Mouse (Mus musculus) cerebellum, adult (tissue): ENCODE results near the gene Rai14.

Source experiments
- ATAC-seq: cut with Nextera tagmentation; 2 replicates; pipeline ENCODE4 v1.9.2; 2017; ENCODE audit warnings: mild to moderate bottlenecking, moderate library complexity, mixed read lengths; ENCODE audit not compliant: insufficient number of reproducible peaks, low FRiP score, low TSS enrichment

Gene Rai14

DNA sequence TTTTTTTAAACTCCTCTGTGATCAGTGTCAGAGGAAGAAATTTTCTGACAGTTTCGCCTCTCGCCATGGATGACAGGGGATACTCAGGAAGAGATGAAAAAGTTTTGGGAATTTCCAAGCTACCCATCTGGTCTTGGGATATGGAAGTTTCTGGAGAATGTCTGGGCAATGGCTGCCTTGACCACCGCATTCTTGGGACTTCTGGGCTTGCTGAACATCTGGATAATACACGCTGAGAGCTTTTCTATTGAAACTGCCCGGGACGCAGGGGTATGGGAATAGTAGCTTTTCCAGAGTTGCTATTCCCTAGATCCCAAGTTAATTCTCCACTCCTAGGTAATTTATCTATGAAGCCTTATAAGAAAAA, 85.5 kb downstream of the Rai14 start:
- no peak for ATAC-seq

DNA sequence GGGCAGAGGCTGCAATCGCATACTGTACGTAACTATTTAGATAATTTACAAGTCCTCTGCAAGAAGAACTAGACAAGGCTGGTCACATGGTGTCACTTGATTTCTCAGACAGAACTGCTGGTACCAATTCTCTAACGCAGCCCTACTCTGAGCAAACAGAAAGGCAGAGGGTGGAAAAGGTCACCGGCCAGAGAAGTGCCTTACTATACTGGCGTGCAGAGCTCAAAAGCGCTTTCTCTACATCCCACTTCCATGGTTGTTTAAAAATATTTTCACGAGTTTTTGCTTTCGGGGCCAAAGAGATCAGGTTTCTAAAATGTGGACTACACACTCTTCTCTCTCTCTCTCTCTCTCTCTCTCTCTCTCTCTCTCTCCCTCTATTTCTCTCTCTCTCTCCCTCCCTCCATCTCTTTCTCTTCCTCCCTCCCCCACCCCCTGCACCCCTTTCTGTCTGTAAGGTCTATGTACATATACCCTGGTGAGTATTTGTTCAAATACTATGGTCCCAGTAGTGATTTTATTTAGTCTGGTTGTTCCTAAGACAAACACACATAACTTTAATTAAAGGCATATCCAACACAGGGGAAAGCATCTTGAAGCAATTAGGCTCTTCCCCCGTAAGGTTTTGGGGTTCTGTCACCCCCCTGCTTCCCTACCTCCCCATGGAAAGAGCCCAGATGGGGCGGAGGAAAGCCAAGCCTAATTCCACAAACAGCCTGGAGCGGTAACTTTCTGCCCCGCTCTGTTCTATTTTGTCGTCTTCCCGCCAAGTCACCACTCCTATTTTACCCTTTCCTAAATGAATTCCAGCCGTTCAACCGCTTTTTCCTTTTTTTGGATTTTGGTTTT, 86.1 kb downstream of the Rai14 start:
- ATAC-seq, result no peak

DNA sequence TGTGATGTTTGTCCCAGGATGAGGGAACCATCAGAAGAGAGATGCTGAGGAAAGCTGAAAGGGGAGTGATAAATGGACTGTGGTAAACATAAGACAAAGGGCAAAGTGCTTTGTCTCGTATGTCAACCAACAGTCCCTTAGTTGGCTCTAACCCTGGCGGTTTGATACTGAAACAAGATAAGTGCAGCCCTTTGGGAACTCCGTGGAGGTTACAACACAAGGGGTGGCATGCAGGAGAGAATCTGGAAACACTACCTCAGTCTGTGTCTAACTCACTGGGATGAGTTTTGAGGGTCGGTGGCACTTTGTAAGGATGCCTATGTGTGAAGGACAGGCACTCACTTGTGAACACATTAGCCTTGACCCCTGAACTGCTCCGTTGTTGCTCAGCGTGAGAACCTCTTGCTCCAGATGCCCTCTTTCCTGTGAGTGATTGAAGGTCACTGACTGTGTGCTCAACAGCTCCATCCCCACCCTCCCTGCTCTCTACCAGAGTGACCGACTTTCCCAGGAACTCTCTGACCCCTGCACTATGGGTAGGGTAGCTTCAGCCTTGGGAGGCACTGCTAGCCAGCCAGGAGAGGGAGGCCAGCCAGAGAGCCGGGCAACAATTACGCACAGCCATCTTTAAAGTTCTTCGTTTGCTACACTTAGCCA, 90.7 kb downstream of the Rai14 start:
- ATAC-seq, result no peak

DNA sequence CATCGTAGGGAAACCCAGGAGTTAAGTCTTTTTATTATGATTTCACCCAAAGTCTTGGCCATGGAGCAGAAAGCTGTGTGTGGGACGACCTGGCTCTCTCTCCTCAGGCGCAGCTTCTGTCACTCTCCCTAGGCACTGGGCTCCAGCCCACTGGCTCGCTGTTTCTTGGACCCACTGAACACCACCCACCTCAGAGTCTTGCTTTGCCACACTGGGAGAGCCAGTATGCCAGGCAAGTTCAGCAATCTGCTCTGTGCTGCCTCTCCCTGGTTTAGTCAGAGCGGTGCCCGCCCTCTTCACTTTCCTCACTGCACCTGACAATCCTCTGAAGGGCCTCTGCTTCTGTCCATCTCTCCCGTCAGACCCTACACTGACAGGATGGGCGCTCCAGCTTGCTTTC, 93.2 kb downstream of the Rai14 start:
- no peak for ATAC-seq

DNA sequence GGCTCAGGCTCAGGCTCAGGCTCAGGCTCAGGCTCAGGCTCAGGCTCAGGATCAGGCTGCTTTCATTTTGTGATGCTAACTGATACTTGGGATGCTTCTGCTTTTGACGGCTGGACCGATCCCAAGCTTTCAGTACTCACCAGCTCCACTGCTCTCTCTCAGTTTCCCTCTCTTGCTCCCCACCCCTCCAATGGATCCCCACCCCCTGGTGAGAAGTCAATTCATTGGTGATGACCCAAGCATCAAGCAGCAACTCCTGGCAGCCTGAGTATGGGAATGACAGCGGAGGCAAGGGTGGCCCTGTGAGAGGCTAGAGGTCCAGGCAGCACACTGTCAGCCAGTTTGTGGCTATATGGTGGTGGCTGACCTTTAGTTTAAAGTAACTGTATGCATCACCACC, 94.7 kb downstream of the Rai14 start:
- ATAC-seq, result no peak

DNA sequence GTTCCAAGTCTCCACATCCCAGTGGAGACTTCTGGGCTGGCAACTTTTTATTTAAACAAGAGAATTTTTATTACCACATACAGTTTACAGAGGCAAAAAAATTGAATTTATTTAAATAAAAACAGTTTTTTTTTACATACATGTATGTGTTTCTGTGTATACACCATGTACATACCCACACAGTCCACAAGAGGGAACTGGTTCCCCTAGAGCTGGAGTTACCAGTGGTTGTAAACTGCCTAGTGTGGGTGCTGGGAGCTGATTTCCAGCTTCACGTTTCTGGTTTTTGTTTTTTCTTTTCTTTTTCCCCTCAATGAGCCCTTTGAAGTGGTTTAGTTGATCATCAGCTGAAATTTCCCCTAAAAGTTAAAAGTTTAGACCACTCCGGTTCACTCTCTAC, 96.1 kb downstream of the Rai14 start:
- no peak for ATAC-seq

DNA sequence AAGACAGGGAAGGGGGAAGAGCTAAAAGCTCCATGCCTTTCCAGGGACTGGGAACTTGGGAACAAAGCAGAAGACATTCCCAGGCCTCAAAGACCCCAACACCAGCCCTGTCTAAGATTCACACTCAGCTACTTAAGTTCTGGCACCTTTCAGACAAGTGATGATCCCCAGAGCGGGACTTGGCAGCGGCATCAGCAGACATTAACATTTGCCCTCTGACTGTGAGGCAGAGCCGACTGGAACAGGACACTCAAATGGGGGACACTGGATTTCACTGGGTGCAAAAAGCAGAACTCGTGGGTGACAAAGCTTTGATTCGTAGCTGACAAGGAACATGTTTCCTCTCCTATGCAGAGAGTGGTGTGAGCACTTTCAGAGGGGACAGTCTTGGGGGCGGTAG, 98.4 kb downstream of the Rai14 start:
- no peak for ATAC-seq

DNA sequence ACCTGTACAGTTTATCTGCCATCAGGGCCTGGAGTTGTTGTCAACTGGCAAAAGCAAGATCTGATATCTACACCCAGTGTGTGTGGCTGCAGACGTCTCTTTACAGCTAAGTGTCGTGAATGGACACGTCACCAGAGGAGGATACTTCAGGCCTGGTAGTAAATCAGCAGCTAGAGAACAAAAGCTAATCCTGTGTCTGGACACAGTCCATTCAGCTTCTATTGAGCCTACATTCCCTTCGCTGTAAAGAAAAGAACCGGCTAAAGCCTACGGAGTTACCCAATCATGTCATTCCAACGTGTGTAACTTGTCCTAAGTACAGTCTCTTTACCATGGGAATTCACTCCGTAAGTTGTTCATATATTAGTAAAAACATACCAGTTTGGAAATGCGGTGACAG, 103.4 kb downstream of the Rai14 start:
- no peak for ATAC-seq

DNA sequence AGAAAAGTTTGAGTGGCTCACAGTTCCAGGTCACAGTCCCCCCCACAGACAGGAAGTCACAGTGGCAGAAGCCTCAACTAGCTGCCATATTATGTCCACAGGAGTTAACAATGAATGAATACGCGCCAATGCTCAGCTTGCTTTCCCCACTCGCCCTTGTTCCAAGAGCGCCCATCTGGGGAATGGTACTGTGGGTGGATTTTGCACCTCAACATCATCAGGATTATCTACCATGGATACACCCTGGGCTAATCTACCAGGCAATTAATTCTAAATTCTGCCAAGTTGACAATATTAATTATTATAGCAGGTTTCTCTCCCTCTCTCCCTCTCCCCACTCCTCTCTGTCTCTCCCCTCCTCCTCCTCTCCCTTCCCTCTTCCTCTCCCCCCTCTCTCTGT, 105.3 kb downstream of the Rai14 start:
- no peak for ATAC-seq

DNA sequence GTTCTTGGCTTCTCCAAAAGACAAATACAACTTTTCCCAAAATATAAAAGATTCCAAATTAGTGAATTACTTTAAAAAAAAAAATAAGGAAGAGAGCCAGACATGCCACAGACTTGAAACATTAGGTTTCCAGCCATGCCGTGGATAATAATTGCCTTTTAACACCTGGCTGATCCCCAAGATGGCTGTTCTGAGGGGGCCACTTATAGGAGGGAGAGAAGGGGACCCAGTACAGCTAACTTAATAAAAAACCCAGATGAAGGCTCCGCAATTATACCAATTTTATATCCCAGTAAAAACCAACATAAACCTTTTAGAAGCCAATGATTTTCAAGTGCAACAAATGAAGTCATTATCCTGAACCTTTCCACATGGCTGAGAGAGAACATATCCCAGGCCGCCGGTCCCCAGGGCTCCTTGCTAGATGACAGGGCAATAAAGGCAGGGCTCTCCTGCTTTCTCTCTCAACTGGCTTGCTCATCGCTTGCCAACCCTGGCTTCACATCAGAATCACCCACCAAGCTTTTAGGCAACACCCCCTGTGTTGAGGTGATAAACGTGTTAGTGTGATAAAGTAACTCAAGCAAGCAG, 105.8 kb downstream of the Rai14 start:
- ATAC-seq, result no peak

DNA sequence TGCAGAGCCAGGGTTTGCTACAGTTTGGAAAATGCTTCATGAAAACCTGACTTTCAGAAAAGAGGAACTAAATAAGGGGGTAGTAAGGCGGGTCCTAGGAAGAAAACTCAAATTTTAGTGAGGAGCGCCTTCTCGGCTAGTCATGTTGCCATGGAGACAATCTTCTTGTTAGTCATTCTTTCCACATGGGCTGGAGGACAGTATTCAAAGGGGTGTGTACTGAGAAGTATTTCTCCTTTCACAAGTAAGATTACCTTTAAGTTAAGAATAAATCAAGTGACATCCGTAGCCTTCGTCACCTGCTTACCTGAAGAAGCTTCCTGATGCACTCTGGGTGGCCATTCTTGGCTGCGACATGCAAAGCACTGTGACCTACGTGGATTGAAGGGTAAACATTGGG, 115.0 kb downstream of the Rai14 start:
- no peak for ATAC-seq

DNA sequence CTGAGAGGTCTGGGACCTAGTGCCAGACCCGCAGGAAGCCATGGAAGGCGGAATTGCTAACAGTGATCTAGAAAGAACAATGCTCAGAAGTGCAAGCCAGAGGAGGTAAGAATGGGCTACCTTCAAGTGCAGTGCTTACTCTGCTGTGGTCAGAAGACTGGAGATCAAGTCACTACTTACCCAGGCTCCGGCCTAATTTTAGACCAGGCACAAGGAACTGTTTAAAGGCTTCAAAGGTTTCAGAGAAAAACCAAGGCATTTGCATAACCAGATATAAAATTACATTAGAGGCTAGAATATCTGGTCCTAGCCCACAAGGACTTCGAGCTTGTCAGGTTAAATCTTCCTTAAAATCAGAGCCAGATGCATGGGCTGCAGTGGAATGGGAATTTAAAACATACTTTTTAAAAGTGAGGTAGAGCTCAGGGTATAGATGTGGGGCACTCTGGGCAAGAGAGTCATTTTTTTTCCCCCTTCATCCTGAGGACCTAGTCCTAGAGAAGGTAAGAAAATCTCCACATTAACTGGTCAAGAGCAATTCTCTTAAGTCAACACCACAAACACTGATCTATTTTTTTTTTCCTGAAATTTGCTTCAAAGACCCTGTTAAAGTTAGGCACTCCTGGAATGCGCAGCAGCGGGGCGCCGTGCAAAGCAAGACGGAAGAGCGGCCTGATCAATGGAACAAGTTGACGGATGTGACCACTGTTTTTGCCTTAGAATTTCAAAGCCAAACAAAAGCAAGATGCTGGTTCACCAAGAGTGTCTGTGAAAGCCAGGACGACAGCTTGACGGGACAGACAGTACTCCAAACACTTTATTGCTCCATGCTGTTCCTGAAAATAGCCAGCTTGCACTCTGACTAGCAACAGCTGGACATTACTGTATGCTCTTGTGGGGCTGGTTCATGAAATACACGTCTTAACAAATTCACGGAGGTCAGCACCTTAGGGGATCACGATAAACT, 115.9 kb downstream of the Rai14 start:
- no peak for ATAC-seq

DNA sequence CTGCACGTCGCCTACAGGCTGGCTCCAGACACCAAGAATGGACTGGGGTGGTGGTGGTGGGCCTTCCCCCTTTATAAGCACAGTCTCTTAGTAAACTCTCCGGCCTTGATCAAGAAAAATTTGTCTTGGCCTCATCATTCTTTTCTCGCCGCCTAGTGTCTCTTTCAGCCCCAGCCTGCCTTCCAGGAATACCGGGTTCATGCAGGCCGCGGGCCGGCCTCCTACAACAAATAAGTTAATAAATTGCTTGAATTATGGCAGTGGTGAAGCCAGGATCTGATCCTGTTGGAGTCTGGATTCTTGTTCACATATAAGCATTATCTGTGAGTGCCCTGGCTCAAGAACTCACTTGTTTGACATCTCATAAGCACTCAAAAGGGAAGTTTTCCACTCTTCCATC, 117.6 kb downstream of the Rai14 start:
- ATAC-seq, result no peak

DNA sequence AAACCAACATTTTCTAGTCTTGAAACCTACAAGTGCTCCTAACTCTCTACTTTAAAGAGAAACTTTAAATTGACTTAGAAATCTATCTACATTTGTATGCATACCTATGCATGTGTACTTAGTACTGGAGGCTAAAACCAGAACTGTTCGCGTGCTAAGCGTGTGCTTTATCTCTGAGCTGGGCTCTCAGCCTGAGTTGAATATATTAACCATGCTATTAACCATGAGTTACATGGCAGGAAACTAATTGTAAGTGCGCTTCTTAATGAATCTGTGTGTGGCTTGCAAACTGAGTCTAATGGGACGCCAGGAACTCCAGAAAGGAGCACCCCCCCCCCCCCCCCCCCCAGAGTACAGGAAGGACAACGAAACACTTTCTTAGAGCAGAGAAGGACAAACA, 119.0 kb downstream of the Rai14 start:
- no peak for ATAC-seq

DNA sequence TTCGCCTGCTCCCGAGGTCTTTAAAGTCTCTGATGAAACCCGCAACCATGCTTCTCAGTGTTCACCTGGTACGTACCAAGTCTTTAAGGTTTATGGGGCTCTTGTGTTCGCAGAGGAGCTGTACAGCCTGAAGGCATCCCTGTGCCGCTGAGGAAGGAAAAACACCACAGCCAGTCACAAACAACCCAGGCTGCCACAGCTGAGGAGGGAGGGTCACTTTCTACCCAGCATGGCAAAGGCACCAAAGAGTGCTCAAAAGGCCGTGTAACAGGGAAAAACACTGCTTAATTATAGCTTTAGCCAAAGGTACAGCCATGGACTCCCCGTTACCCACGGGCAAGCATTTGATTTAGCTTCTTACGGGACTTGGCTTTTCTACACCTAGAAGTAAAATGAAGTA, 119.5 kb downstream of the Rai14 start:
- ATAC-seq, result no peak

DNA sequence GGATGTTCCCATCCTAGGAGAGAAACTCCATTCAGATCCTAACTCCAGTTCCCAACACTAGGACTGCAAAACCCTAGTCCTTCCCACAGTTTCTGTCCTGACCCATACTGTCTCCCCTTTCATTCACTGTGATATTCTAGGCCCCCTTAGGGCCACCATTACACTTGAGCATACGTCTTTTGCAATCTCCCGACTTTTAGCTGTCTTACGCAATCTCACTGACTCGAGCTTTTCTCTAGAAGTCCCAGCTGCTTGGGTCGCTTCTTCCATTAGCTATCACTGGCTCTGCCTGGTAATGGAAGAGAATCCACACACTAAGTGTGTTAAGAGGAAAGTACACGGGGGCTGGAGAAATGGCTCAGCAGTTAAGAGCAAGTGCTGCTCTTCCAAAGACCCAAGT, 121.3 kb downstream of the Rai14 start:
- no peak for ATAC-seq

DNA sequence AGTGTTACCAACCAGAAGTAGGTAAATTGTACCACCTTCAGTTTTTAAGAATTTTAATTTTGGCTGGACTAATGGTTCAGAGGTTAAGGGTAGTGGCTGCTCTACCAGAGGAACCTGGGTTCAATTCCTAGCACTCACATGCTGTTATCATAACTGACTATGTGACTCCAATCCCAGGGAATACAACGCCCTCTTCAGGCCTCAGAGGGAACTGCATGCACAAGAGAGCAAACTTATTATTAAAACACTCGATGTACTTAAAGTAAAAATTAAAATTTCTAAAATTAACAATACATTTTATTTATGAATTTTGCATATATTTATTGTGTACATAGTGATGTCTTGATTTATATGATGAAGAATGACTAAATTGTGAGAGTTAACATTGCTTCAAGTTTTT, 127.9 kb downstream of the Rai14 start:
- no peak for ATAC-seq

DNA sequence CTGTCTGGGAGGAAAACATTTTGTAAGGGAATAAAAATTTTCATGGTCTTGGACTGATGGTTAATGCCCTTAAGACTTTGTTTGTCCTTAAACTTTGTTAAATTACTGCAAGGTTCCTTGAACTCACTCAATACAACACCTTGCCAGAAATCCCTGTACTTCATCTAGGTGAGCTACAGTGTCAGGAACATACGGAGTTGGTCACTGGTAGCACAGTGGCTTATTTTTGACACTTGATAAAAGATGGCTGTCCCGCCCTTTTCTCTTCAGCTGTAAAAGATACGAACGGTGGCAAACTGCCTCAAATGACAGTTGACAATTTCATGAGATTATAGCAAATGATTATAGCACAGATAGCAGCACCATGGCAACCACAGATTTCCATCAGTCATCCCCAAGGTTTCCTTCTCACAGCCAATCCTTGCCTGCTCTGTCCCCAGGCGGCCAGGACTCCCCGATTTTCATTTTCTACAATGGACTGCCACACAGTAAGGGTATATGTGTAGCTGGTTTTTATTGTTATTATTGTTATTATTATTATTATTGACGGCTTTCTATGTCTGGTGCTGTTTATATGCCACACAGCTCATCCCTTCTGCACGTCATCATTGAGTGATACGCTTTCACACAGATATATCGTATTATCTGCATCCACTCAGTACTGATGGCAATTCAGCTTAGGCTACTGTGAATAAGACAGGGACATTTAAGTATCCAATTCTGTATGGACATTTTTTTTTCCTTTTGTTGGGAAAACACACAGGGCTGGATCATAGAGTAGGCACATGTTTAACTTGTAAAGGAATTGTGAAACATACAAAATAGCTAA, 129.9 kb downstream of the Rai14 start:
- ATAC-seq, result no peak

DNA sequence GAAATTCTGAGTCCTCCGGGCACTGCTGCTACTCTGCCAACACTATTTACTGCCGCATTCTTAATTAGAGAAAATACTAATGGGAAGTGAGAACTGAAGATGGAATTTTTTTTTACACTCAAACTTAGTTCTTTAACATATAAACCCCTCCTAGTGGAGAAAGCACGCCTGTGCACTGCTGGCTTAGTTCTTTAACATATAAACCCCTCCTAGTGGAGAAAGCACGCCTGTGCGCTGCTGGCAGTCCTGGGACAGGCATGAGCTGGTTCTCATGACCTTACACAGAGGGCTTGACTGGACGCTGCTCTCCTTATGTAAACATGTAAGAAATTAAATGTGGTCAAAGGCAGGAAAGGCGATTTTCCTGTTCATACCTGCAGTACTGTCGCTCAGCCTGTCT, 131.0 kb downstream of the Rai14 start:
- ATAC-seq, result no peak; the same call in 1 of the 2 replicates

DNA sequence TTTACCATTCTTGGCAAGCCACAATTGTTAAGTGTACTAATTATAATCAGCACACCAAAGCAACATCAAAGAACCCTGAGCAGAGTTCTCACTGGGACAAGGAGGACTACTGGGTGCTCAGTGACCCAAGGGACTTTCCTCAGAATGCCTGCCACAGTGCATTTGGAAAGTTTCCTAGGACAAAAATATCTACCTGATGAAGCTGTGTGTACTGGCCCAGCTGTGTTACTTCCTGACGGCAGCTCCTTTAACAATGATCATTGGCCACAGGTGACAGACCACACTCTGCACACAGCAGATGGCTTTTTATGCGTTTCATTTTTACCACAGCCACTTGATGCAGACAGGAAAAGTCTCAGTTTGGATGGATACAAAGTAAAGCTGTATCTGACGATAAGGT, 135.3 kb downstream of the Rai14 start:
- ATAC-seq, result no peak
